Mouse (Mus musculus): ENCODE data around the gene Sh2d4b. TPM values are rescaled to one million over a fixed set of nuclear protein-coding genes. Genes with fewer than 3 reads are reported as not detected.

Gene Sh2d4b
- total and polyA plus RNA-seq, 2 experiments from 2014 or later: 0.98 to 3.9 TPM

DNA sequence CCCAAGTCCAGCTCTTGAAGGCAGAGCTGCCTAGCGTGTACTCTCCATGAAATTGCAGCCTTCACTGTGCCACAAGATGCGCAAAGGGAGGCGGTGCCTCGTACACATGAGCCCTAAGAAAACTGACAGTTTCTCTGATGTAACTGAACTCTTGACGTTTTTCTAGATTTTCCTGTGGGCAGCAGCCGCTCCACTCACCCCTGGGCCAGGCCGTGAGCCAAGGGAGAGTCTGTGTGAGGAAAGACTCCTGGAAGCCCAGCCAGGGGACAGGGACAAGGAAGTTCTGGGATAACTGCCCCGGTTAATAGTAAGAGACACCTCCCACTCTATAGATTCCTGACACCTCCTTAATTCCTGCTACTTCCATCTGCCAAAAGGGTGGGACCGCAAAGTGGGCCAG lies 15.7 kb upstream of the Sh2d4b start:
- Histone ChIP-seq H3K9me3 (ENCODE audit: low read length) (no peaks in the 10 kb centered on the region), H3K4me3 (ENCODE audit: low read depth, low read length) (no peak overlapping the region), H3K27ac (ENCODE audit: low read depth, low read length) (no peak overlapping the region), H3K9ac (no peak overlapping the region), H3K36me3 (ENCODE audit: insufficient read depth) (peaks cover 69% of the 10 kb centered on the region), H3K27me3 (ENCODE audit: insufficient read depth, low read length) (no peaks in the 10 kb centered on the region), H3K4me1 (ENCODE audit: insufficient read depth) (no peaks in the 10 kb centered on the region), H3K4me2 (ENCODE audit: low read depth) (no peak overlapping the region)
- DNase-seq (no peak), ATAC-seq (no peak)
- TF ChIP-seq CTCF (IDR thresholded peaks at IDR 0.05; ENCODE audit: low read depth): no peak
- 90% methylated on average over 9 of the region's 9 CpGs for WGBS

DNA sequence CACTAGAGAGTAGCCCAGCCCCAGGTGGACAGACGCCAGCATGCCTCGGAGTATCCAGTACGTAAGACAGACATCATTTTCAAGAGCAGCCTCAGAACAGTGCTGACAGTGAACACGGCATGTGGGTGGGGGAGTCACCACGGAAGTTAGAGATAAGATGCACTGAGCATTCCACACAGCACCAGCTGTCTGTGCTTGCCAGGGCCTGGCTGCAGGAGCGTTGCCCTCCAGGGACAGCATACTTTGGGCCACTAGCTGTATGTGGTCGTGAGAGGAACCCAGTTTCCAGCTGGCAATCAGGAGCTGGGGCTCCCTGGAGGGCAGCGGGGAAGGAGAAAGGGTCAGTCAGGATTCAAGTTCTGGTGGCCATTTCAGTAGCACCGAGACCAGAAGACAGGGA lies 13.7 kb upstream of the Sh2d4b start:
- no peak overlapping the region for H3K9ac ChIP-seq
- H3K36me3 ChIP-seq (ENCODE audit: insufficient read depth): peaks cover 58% of the 10 kb centered on the region
- no peak overlapping the region for H3K27ac ChIP-seq (ENCODE audit: low read depth, low read length)
- ATAC-seq (no peak), DNase-seq (no peak)
- TF ChIP-seq CTCF (IDR thresholded peaks at IDR 0.05; ENCODE audit: low read depth): no peak
- no peaks in the 10 kb centered on the region for H3K9me3 ChIP-seq (ENCODE audit: low read length)
- no peak overlapping the region for H3K4me3 ChIP-seq (ENCODE audit: low read depth, low read length)
- no peak overlapping the region for H3K4me2 ChIP-seq (ENCODE audit: low read depth)
- WGBS: 90% methylated on average over 9 of the region's 9 CpGs
- no peaks in the 10 kb centered on the region for H3K27me3 ChIP-seq (ENCODE audit: insufficient read depth, low read length)
- no peaks in the 10 kb centered on the region for H3K4me1 ChIP-seq (ENCODE audit: insufficient read depth)

DNA sequence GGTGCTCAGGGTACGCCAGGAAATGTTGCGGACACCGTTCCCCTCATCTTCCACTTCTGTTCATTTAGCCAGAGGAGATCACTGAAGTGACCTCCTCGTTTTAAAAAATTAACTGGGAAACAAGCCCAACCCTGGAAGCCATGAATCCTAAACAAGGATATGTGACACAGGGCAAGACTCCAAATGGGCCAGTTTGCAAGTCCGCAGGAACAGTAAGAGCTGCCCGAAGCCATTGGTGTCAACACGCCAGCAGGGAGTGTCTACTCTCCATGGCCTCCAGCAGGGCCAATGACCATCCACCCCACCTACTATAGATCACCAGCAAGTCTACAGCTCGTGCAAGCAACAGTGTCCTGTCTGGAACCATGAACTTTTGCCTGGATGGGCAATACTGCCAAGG lies 12.7 kb upstream of the Sh2d4b start:
- H3K27me3 ChIP-seq (ENCODE audit: insufficient read depth, low read length): no peaks in the 10 kb centered on the region
- DNase-seq (no peak), ATAC-seq (no peak)
- no peak overlapping the region for H3K4me2 ChIP-seq (ENCODE audit: low read depth)
- no peak for TF ChIP-seq CTCF (IDR thresholded peaks at IDR 0.05; ENCODE audit: low read depth)
- H3K27ac ChIP-seq (ENCODE audit: low read depth, low read length): no peak overlapping the region
- H3K4me1 ChIP-seq (ENCODE audit: insufficient read depth): no peaks in the 10 kb centered on the region
- no peak overlapping the region for H3K9ac ChIP-seq
- H3K9me3 ChIP-seq (ENCODE audit: low read length): no peaks in the 10 kb centered on the region
- H3K36me3 ChIP-seq (ENCODE audit: insufficient read depth): peaks cover 54% of the 10 kb centered on the region
- H3K4me3 ChIP-seq (ENCODE audit: low read depth, low read length): no peak overlapping the region
- 89% methylated on average over 8 of the region's 8 CpGs for WGBS

DNA sequence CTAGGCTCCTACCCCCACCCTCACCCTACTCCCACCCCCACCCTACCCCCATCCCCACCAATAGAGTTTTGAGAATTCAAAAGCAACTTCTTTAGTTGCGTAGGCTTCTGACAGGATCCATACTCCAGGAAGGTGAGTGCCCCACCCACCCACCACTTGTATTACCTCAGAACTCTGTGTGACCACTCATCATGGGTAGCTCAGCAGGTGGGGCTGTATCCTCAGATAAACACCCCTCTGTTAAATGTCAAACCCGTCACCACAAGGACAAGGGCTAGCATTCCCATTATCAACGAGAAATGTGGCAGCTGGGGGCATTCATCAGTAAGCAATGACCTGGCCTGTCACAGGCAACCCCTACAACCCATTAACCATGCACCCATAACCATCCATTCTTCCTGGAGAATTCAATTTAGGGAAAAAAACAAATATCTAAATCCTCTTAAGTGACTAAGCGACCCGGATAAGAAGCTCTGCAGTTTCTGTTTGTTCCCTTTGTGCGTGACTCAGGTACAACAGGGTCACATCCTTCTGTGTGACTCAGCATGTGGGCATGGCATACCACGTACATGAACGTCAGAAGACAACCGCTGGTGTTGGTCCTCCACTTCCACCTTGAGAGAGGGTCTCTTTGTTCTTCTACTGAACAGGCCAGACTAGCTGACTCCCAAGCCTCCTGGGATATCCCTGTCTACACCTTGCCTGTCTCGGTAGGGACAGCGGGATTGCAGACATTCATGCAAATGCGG lies 9.4 kb upstream of the Sh2d4b start:
- Histone ChIP-seq H3K4me2 (ENCODE audit: low read depth) (no peak overlapping the region), H3K4me3 (ENCODE audit: low read depth, low read length) (no peak overlapping the region), H3K27ac (ENCODE audit: low read depth, low read length) (no peak overlapping the region), H3K27me3 (ENCODE audit: insufficient read depth, low read length) (no peaks in the 10 kb centered on the region), H3K9ac (no peak overlapping the region), H3K4me1 (ENCODE audit: insufficient read depth) (no peaks in the 10 kb centered on the region), H3K36me3 (ENCODE audit: insufficient read depth) (peaks cover 22% of the 10 kb centered on the region), H3K9me3 (ENCODE audit: low read length) (no peaks in the 10 kb centered on the region)
- ATAC-seq: no peak
- TF ChIP-seq CTCF (IDR thresholded peaks at IDR 0.05; ENCODE audit: low read depth): no peak
- 73% methylated on average over 12 of the region's 12 CpGs for WGBS
- DNase-seq: no peak

DNA sequence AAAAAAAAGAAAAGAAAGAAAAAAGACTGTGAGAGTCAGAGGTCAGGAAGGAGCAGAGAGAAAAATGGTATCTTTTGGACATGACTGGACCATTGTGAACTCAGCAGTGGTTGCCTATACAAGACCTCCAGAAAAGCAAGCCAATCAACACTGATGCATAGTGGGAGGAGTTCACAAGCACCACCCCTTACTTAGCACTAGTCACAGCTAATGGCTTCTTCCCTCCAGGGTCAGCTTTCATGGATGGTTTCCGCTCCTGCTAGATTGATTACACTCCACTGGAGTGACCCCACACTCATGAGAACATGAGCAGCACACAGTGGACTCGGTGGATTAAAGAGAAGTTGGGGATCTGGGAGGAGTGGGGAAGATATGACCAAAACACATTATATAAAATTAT lies 7.2 kb upstream of the Sh2d4b start:
- no peaks in the 10 kb centered on the region for H3K4me1 ChIP-seq (ENCODE audit: insufficient read depth)
- ATAC-seq (no peak), DNase-seq (no peak)
- no peak overlapping the region for H3K4me2 ChIP-seq (ENCODE audit: low read depth)
- TF ChIP-seq CTCF (IDR thresholded peaks at IDR 0.05; ENCODE audit: low read depth): no peak
- H3K9me3 ChIP-seq (ENCODE audit: low read length): no peaks in the 10 kb centered on the region
- H3K4me3 ChIP-seq (ENCODE audit: low read depth, low read length): no peak overlapping the region
- H3K9ac ChIP-seq: no peak overlapping the region
- 78% methylated on average over 2 of the region's 2 CpGs for WGBS
- peaks cover 4% of the 10 kb centered on the region for H3K36me3 ChIP-seq (ENCODE audit: insufficient read depth)
- no peaks in the 10 kb centered on the region for H3K27me3 ChIP-seq (ENCODE audit: insufficient read depth, low read length)
- no peak overlapping the region for H3K27ac ChIP-seq (ENCODE audit: low read depth, low read length)

DNA sequence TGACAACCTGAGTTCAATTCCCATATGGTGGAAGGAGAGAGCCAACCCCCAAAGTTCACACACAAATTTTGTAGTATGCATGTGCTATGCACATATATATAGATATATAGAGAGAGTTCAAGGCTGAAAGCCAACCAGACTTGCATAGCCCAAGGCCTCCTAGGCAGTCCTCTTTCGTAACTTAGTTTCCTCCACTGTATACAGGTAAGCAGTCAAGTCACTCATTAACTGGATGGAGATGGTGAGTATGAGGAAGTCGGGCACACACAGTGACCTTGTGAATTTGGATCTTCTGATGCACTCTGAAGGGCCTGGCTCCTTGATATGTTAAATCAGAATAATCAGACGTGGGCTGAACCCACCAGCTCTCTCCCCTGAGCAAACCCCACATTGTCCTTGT lies 4.8 kb upstream of the Sh2d4b start:
- Histone ChIP-seq H3K9me3 (ENCODE audit: low read length) (no peaks in the 10 kb centered on the region), H3K4me3 (ENCODE audit: low read depth, low read length) (no peak overlapping the region), H3K27ac (ENCODE audit: low read depth, low read length) (no peak overlapping the region), H3K9ac (no peak overlapping the region), H3K36me3 (ENCODE audit: insufficient read depth) (no peaks in the 10 kb centered on the region), H3K4me1 (ENCODE audit: insufficient read depth) (no peaks in the 10 kb centered on the region), H3K27me3 (ENCODE audit: insufficient read depth, low read length) (no peaks in the 10 kb centered on the region), H3K4me2 (ENCODE audit: low read depth) (no peak overlapping the region)
- DNase-seq: no peak
- no peak for TF ChIP-seq CTCF (IDR thresholded peaks at IDR 0.05; ENCODE audit: low read depth)
- no peak for ATAC-seq
- WGBS: 86% methylated on average over 3 of the region's 3 CpGs

DNA sequence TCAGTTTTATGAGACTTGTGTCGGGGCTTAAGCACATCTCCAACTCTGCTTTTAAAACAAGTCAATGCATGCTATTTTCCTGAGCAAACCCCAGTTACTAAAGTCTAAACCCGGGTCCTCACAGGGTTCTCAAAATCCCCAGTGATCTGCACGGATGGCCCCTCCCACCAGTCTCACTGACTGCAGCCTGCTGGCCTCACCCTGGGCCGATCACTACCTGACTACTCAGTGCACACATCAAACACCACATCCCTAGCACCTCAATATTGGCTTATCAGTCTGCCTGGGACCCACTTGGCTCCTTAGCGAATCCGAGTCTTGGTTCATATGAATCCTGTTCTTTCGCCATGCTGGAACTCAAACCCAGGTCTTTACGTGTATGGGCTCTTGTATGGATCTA lies 2.6 kb upstream of the Sh2d4b start:
- Histone ChIP-seq H3K4me1 (ENCODE audit: insufficient read depth) (no peaks in the 10 kb centered on the region), H3K4me2 (ENCODE audit: low read depth) (no peak overlapping the region), H3K9me3 (ENCODE audit: low read length) (no peaks in the 10 kb centered on the region), H3K27me3 (ENCODE audit: insufficient read depth, low read length) (no peaks in the 10 kb centered on the region), H3K36me3 (ENCODE audit: insufficient read depth) (no peaks in the 10 kb centered on the region), H3K27ac (ENCODE audit: low read depth, low read length) (no peak overlapping the region), H3K4me3 (ENCODE audit: low read depth, low read length) (no peak overlapping the region), H3K9ac (no peak overlapping the region)
- ATAC-seq: no peak
- 82% methylated on average over 8 of the region's 8 CpGs for WGBS
- DNase-seq: no peak
- TF ChIP-seq CTCF (IDR thresholded peaks at IDR 0.05; ENCODE audit: low read depth): no peak
